Mouse (Mus musculus): ENCODE measurements at regions not wholly inside any gene's neighbourhood (a gene's known extent, or its start where the extent isn't known, plus 50 kb on each side); places are given as distances from the start of the nearest gene placed in this dataset.
A peak's percentile ranks its signal among the peaks of the same experiment; 100 is the strongest.

- peak; percentile 37 for DNase-seq
Measured at GRCm38 (mm10) chr5:43424551-43425257, 90.6 kb upstream of the C1qtnf7 start.

DNA sequence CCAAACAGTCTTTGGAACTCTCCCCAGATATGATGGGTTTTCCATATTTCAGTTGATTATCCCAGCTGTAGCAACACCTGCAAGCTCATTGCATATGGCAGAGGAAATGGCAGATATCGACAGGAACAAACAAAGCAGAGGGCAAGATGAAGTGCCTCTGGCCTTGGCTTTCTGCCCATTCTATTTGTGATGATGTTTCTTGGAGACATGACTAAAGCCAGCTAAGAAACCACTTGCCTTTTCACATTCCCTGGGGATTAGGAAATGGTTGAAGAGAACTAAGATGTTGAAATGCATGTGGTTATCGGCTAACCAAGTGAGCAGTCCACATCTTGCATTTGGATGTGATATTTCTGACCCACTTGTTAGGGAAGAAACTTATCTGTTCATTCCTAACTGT is 82.0 kb upstream of the C1qtnf7 start:
- no peak for DNase-seq

GRCm38 (mm10) chr5:43439191-43439590 is 76.1 kb upstream of the C1qtnf7 start:
- DNase-seq = no peak

GRCm38 (mm10) chr5:43441306-43441705 is 74.0 kb upstream of the C1qtnf7 start:
- no peak for DNase-seq

DNA sequence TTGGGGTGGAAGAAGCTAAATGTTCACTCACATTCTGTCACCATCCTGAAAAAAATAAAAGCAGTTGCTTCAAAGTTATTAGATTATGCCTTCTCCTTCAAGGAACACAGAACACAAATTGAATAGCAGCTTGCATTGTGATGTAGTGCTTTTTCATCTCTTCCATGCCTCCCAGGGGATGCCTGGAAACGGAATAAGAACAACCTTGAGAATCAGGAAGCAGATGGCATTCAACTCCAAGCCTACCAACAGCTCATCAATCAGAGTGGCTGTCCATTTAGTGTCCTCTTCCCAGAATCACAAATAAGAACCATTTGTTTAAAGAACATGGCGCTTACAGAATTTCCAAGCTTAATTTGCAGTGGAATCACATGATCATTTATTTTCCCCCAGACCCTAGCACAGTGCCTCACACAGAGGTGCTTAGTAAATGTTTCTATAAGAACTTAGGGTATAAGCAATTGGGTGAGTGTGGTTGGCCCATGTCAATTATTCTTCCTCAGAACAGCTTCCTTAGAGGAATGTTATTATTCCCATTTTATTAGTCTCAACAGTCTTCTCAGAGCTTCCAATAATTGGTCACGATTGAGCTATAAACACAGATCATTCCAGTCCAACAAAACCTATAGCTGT is 70.6 kb upstream of the C1qtnf7 start:
- DNase-seq = no peak

GRCm38 (mm10) chr5:43445620-43446019 is 69.7 kb upstream of the C1qtnf7 start:
- DNase-seq = no peak

GRCm38 (mm10) chr5:43446295-43446694 is 69.0 kb upstream of the C1qtnf7 start:
- DNase-seq = no peak

DNA sequence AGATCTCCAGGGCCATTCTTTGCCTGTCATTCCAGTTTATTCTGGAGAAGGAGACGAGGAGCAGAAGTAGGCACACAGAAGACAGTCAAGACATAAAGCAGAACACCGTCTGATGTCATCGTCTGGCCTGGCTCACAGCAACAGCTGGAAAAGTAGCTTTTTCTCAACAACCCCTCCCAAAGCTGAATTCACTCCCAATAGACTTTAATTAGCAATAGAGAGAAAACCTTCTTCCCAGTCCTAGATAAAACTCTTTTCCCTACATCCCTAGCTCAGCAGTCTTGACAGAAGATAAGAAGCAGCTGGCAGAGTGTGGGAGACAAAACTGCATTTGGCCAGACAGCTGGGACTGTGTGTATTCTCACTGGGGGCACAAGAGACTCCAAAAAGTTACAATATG is 59.3 kb upstream of the C1qtnf7 start:
- DNase-seq = no peak

DNA sequence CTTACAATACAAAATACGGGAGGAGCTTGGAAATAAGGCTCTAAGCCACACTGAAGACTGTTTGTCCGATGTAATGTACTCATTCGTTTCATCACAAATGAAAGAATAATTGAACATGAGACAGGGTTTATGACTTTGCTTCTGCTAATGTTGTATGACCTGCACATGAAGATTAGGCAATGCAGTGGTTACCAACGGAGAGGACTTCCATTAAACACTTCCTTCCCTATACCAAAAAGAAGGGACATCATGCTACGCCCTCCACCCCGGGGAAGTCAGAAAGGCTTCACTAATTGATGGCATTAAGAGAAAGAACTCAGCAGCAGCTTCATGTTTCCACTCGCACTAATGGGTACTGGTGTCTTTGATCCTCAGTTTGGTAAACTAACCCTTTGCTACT is 57.6 kb upstream of the C1qtnf7 start:
- DNase-seq = no peak

DNA sequence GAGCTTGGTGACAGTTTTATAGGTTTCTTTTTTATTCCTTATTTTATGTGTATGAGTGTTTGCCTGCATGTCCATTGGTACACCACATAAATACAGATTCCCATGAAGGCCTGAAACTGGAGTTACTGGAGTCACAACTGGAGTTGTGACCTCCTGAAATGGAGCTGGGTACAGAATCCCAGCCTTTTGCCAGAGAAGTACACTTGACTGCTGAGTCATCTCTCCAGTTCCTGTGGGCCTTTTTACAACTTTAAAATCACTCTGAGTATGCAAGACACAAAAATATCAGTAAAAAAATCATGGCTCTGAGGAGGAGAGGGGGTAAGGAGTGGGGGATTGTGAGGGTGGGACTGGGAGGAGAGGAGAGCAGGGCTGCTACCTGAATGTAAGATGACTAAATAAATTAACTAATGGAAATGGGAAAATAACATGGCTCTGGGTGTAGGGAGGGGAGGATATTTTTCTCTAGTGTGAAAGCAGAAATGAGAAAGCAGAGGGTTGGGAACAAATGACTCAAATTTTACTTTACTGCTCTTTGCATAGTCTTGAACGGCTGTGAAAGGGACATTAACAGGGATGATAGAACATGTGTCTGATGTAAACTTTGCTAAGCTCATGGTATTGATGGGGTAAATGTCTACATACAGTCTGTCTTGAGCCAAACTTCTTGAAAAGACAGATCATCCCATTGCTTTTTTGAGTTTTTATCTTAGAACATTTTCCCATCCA is 53.2 kb upstream of the C1qtnf7 start:
- no peak for DNase-seq
